Mouse (Mus musculus): ENCODE results near the gene Ogn. TPM values are rescaled to one million over a fixed set of nuclear protein-coding genes. Genes with fewer than 3 reads are reported as not detected.

Ogn gene
- polyA plus RNA-seq, 1 experiment, result 4.6 TPM

GRCm38 (mm10) chr13:49608589-49609322 is 910 bp downstream of the Ogn start:
- H3K79me2 ChIP-seq (ENCODE audit: control insufficient read depth, insufficient read depth), result no peaks in the 10 kb centered on the region
- no peaks in the 10 kb centered on the region for H3K27me3 ChIP-seq (ENCODE audit: control insufficient read depth, insufficient read depth, insufficient read length)
- no peak overlapping the region for H3ac ChIP-seq (ENCODE audit: control insufficient read depth, insufficient read length, low read depth)
- H3K79me3 ChIP-seq (ENCODE audit: low read depth), result peaks cover 3% of the 10 kb centered on the region
- no peak for TF ChIP-seq USF1 (IDR thresholded peaks at IDR 0.05; ENCODE audit: low read depth)
- no peak for TF ChIP-seq CTCF (IDR thresholded peaks at IDR 0.05; ENCODE audit: control insufficient read depth, insufficient read depth, insufficient read length)
- no peak for TF ChIP-seq MYOD1 (IDR thresholded peaks at IDR 0.05; ENCODE audit: control insufficient read depth, insufficient read length, low read depth)
- no peak for TF ChIP-seq FOSL1 (IDR thresholded peaks at IDR 0.05; ENCODE audit: insufficient read depth, low read length, poor library complexity, severe bottlenecking)
- TF ChIP-seq MAX (IDR thresholded peaks at IDR 0.05), result no peak
- TF ChIP-seq CEBPB (IDR thresholded peaks at IDR 0.05; ENCODE audit: low read depth), result no peak
- TF ChIP-seq MYOG (IDR thresholded peaks at IDR 0.05; ENCODE audit: control insufficient read depth, extremely low read depth, insufficient read length), result no peak
- H3K36me3 ChIP-seq (ENCODE audit: control insufficient read depth, insufficient read depth), result no peaks in the 10 kb centered on the region
- H3K4me3 ChIP-seq (ENCODE audit: insufficient read depth, poor library complexity, severe bottlenecking), result no peak overlapping the region

- Histone ChIP-seq H3K36me3 (ENCODE audit: control insufficient read depth, insufficient read depth) (no peaks in the 10 kb centered on the region), H3ac (ENCODE audit: control insufficient read depth, insufficient read length, low read depth) (no peak overlapping the region), H3K79me3 (ENCODE audit: low read depth) (no peaks in the 10 kb centered on the region), H3K4me3 (ENCODE audit: insufficient read depth, poor library complexity, severe bottlenecking) (no peak overlapping the region), H3K79me2 (ENCODE audit: control insufficient read depth, insufficient read depth) (no peaks in the 10 kb centered on the region), H3K27me3 (ENCODE audit: control insufficient read depth, insufficient read depth, insufficient read length) (no peaks in the 10 kb centered on the region)
- no peak for TF ChIP-seq MYOG (IDR thresholded peaks at IDR 0.05; ENCODE audit: control insufficient read depth, extremely low read depth, insufficient read length)
Observed at GRCm38 (mm10) chr13:49617021-49617420, 9.2 kb downstream of the Ogn start.

GRCm38 (mm10) chr13:49618365-49618764 is 10.5 kb downstream of the Ogn start:
- Histone ChIP-seq H3K79me2 (ENCODE audit: control insufficient read depth, insufficient read depth) (no peaks in the 10 kb centered on the region), H3K36me3 (ENCODE audit: control insufficient read depth, insufficient read depth) (no peaks in the 10 kb centered on the region), H3ac (ENCODE audit: control insufficient read depth, insufficient read length, low read depth) (no peak overlapping the region)

GRCm38 (mm10) chr13:49623216-49623615 is 15.4 kb downstream of the Ogn start:
- Histone ChIP-seq H3K4me3 (ENCODE audit: insufficient read depth, poor library complexity, severe bottlenecking) (no peak overlapping the region), H3ac (ENCODE audit: control insufficient read depth, insufficient read length, low read depth) (no peak overlapping the region), H3K36me3 (ENCODE audit: control insufficient read depth, insufficient read depth) (no peaks in the 10 kb centered on the region), H3K27me3 (ENCODE audit: control insufficient read depth, insufficient read depth, insufficient read length) (no peaks in the 10 kb centered on the region), H3K79me3 (ENCODE audit: low read depth) (no peaks in the 10 kb centered on the region), H3K79me2 (ENCODE audit: control insufficient read depth, insufficient read depth) (no peaks in the 10 kb centered on the region)
- TF ChIP-seq CTCF (IDR thresholded peaks at IDR 0.05; ENCODE audit: control insufficient read depth, insufficient read depth, insufficient read length) (no peak), MAX (IDR thresholded peaks at IDR 0.05) (no peak), CEBPB (IDR thresholded peaks at IDR 0.05; ENCODE audit: low read depth) (no peak), MYOD1 (IDR thresholded peaks at IDR 0.05; ENCODE audit: control insufficient read depth, insufficient read length, low read depth) (no peak), FOSL1 (IDR thresholded peaks at IDR 0.05; ENCODE audit: insufficient read depth, low read length, poor library complexity, severe bottlenecking) (no peak), USF1 (IDR thresholded peaks at IDR 0.05; ENCODE audit: low read depth) (no peak), MYOG (IDR thresholded peaks at IDR 0.05; ENCODE audit: control insufficient read depth, extremely low read depth, insufficient read length) (no peak)

More at GRCm38 (mm10) chr13:49618365-49618764, 10.5 kb downstream of the Ogn start:
- TF ChIP-seq USF1 (IDR thresholded peaks at IDR 0.05; ENCODE audit: low read depth), result no peak
- Histone ChIP-seq H3K79me3 (ENCODE audit: low read depth) (no peaks in the 10 kb centered on the region), H3K4me3 (ENCODE audit: insufficient read depth, poor library complexity, severe bottlenecking) (no peak overlapping the region), H3K27me3 (ENCODE audit: control insufficient read depth, insufficient read depth, insufficient read length) (no peaks in the 10 kb centered on the region)

GRCm38 (mm10) chr13:49628167-49628566 is 20.3 kb downstream of the Ogn start:
- Histone ChIP-seq H3K79me3 (ENCODE audit: low read depth) (no peaks in the 10 kb centered on the region), H3K79me2 (ENCODE audit: control insufficient read depth, insufficient read depth) (no peaks in the 10 kb centered on the region), H3K27me3 (ENCODE audit: control insufficient read depth, insufficient read depth, insufficient read length) (no peaks in the 10 kb centered on the region), H3K36me3 (ENCODE audit: control insufficient read depth, insufficient read depth) (no peaks in the 10 kb centered on the region), H3ac (ENCODE audit: control insufficient read depth, insufficient read length, low read depth) (no peak overlapping the region), H3K4me3 (ENCODE audit: insufficient read depth, poor library complexity, severe bottlenecking) (no peak overlapping the region)
- TF ChIP-seq CTCF (IDR thresholded peaks at IDR 0.05; ENCODE audit: control insufficient read depth, insufficient read depth, insufficient read length), result no peak
- TF ChIP-seq USF1 (IDR thresholded peaks at IDR 0.05; ENCODE audit: low read depth), result no peak
- TF ChIP-seq MAX (IDR thresholded peaks at IDR 0.05), result no peak
- no peak for TF ChIP-seq MYOD1 (IDR thresholded peaks at IDR 0.05; ENCODE audit: control insufficient read depth, insufficient read length, low read depth)
- TF ChIP-seq FOSL1 (IDR thresholded peaks at IDR 0.05; ENCODE audit: insufficient read depth, low read length, poor library complexity, severe bottlenecking), result no peak
- no peak for TF ChIP-seq MYOG (IDR thresholded peaks at IDR 0.05; ENCODE audit: control insufficient read depth, extremely low read depth, insufficient read length)
- TF ChIP-seq CEBPB (IDR thresholded peaks at IDR 0.05; ENCODE audit: low read depth), result no peak

GRCm38 (mm10) chr13:49629076-49629475 is 21.2 kb downstream of the Ogn start:
- Histone ChIP-seq H3K79me3 (ENCODE audit: low read depth) (no peaks in the 10 kb centered on the region), H3K27me3 (ENCODE audit: control insufficient read depth, insufficient read depth, insufficient read length) (no peaks in the 10 kb centered on the region), H3K4me3 (ENCODE audit: insufficient read depth, poor library complexity, severe bottlenecking) (no peak overlapping the region), H3K36me3 (ENCODE audit: control insufficient read depth, insufficient read depth) (no peaks in the 10 kb centered on the region), H3ac (ENCODE audit: control insufficient read depth, insufficient read length, low read depth) (no peak overlapping the region), H3K79me2 (ENCODE audit: control insufficient read depth, insufficient read depth) (no peaks in the 10 kb centered on the region)
- TF ChIP-seq CEBPB (IDR thresholded peaks at IDR 0.05; ENCODE audit: low read depth) (peak; percentile 46), MYOG (IDR thresholded peaks at IDR 0.05; ENCODE audit: control insufficient read depth, extremely low read depth, insufficient read length) (no peak)
